Mouse (Mus musculus): ENCODE measurements around the gene Mttp.

Mttp gene

DNA sequence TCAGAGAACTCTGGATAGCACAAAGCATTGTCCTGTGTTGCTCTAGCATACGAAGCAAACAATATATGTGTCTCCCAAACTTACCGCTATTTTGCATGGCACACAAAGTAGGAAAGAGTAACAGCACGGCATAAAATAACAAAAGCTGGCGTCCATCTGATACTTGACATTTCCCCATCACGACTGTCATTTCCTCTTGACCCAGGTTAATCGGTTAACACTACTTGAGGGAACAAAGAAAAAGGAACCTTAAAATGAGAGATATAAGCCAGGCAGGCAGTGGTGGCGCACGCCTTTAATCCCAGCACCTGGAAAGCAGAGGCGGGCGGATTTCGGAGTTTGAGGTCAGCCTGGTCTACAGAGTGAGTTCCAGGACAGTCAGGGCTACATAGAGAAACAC is 10.9 kb downstream of the Mttp start:
- DNase-seq = no peak

DNA sequence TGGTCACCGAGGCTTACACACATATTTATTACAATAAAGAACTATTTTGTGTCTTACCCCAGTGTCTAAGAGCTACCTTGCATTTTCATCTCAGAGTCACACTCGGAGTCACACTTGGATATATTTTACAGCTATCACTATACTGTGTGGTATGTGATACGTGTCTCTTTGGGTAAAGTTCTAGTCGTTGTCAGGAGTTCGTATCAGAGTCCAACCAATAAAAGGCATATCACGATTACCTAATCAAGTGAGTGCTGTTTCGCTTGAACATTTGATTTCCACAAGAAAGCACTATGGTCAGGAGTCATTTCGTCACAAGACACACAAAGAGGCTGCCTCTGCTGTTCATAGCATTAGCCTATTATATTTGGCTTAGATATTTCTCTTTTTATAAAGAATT is 11.3 kb downstream of the Mttp start:
- no peak for DNase-seq

DNA sequence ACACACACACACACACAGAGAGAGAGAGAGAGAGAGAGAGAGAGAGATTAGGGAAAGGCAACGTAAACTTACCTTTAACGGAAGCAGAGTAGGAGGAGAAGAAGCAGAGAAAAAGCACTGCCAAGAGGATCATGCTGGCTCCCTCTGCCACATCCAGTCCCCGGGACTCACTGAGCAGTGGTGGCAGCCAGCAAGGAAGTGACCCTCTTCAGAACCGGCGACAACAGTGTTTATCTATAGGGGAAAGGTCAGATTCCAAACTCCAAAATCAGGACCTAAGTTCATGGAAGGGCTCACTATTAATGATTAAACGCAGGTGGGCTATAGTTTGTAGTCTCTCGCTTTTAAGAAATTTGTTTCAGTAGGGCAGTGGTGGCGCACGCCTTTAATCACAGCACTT is 13.6 kb downstream of the Mttp start:
- no peak for DNase-seq

- no peak for DNase-seq
Observed at GRCm38 (mm10) chr3:138130692-138131091, 14.1 kb downstream of the Mttp start.

DNA sequence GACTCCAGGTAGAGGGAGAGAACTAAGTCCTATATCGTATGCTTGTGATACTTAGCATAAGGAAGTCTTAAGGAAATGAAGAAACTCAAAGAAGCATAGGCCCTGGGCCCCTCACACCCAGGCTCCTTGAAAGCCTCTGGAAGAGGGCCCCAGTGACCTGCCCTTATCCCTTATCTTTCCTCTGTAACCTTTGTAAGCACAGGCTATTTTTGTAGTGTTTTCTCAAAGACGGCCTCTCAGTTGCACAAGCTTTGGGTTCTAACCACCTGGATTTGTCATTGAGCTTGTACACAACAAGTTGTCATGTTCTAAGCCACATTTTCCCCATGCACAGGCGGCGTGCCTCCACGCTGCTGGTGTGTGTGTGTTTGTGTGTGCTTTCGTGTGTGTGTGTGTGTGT is 15.7 kb downstream of the Mttp start:
- no peak for DNase-seq

DNA sequence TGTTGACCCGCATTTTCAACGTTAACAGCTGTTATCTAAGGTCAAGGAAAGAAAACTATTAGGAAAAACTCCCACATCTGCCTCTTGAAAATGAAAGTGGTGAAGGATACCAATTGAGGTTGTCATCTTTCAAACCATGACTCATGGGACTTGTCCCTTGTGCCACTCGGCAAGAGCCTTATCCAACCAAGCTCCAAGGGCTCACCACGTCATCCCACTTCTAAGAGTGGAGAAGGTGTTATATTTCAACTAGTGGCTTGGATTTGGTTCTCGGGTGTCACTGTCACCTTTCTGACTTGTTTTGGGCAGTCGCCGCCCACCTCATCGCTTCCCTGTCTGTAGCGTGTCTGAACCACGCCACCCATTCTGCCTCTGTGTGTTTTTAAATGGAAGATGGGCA is 20.9 kb downstream of the Mttp start:
- no peak for DNase-seq

- no peak for DNase-seq
Observed at GRCm38 (mm10) chr3:138121461-138121860, 23.3 kb downstream of the Mttp start.

GRCm38 (mm10) chr3:138119444-138120105 is 25.2 kb downstream of the Mttp start:
- no peak for DNase-seq

GRCm38 (mm10) chr3:138118831-138119230 is 25.9 kb downstream of the Mttp start:
- DNase-seq = no peak

DNA sequence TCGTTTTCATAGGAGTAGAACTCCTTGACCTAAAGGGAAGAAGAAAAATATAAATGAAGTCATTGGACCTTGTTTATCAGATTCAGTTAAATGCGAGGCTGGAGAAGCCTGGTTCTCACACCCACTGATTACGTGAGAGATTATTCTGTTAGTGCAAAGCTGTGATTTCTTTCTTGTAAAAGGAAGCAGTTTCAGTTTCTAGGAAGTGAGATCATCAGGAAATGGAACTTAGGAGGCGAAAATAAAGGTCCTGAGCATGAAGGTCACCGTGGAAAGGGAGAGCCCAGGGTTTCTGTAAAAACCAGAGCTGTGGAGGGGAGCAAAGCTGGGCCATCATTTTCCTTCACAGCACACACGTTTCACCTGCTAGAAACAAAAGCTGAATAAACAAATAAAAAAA is 26.4 kb downstream of the Mttp start:
- DNase-seq = no peak

DNA sequence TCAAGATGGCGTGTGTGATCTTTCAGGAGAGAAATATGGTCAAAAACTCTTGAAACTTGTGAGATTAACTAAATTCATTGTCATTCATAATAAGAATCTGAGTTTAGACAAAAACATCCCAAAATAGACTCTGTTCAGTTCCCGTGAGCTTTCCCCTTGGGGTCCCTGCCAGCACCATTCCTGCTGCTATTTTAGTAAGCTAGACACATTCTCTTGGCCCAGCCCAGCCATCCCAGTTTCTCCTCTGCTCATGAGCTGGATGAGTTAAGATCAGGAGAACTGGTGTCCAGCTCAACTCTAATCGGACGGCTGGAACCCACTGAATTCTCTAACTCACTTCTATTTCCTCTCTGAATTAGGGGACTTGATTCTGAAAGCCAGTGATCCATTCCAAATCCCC is 27.9 kb downstream of the Mttp start:
- DNase-seq = no peak

DNA sequence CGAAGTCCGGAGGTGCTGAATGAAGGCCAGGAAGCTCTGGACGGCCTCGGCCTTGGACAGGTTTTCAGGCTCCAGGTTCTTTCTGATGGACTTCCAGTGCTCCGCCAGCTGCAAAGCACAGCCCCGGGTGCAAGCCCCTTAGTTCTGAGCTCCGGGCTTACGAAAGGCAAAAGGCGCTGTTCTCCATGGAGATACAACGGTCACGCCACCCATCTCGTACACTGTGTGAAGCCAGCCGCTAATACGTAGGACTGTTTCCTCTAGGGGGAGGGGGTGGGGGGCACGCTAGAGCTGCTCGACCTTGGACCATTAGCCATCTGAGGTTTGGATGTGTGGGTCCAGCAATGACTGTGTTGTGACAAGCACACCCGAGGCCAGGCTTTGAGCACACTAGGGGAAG is 30.7 kb downstream of the Mttp start:
- no peak for DNase-seq

DNA sequence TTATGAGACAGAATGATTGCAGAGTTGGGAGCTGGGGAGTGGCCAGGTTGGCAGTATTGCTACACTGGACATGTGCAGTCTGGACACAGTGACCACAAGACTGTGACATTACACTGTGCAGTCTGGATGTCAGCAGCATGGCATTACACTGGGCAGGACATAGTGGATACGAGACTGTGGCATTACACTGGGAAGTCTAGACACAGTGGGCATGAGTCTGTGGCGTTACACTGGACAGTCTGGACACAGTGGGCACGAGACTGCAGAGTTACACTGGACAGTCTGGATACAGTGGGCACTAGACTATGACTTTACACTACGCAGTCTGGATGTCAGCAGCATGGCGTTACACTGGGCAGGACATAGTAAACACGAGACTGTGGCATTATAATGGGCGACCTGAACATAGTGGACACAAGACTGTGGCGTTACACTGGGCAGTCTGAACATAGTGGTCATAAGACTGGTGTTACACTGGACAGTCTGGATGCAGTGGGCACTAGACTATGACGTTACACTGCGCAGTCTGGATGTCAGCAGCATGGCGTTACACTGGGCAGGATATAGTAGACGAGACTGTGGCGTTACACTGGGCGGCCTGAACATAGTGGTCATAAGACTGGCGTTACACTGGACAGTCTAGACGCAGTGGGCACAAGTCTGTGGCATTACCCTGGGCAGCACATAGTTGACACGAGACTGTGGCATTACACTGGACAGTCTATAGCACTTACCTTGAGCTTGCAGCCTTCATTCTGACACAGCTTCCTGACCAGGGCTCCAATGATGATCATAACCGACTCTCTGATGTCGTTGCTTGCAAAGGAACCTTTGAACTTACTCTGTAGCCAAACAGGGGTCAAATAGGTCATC is 33.6 kb downstream of the Mttp start:
- no peak for DNase-seq

- DNase-seq = no peak
Observed at GRCm38 (mm10) chr3:138106887-138107286, 37.9 kb downstream of the Mttp start.

- no peak for DNase-seq
Observed at GRCm38 (mm10) chr3:138105056-138105455, 39.7 kb downstream of the Mttp start.

DNA sequence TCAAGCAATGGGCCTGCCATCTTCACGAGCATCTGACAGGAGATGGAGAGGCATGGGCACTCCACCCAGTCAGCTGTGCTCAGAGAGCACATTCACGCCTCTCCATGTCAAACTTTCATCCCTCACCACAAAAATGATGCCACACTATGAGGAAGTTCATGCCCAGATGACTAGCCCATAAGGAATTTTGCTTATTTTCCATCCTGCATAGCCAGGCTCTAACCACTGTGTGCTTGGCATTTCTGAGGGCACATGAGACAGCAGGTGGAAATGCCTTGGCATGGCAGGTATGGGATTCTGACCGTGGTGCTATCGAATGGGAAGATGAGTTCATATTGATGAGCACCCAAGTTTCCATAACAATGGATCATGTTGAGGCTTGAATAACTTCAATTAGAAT is 41.1 kb downstream of the Mttp start:
- no peak for DNase-seq

GRCm38 (mm10) chr3:138101936-138102335 is 42.8 kb downstream of the Mttp start:
- DNase-seq = no peak

DNA sequence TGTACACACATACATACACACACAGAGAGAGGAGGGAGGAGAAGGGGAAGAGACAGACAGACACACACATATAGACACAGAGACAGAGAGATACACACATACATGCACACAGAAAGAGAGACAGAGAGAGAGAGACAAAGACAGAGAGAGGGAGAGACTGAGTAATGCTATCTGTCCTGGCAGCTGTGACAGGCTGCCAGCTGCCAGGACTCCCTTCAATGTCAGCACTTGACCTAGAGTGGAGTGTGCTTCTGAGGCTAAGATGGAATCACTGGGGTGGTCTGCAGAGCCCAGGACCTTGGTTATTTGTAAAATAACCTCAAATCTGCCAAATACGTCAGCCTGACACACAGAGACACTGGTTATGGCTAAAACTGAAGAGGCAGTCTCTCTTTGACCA is 47.0 kb downstream of the Mttp start:
- no peak for DNase-seq

DNA sequence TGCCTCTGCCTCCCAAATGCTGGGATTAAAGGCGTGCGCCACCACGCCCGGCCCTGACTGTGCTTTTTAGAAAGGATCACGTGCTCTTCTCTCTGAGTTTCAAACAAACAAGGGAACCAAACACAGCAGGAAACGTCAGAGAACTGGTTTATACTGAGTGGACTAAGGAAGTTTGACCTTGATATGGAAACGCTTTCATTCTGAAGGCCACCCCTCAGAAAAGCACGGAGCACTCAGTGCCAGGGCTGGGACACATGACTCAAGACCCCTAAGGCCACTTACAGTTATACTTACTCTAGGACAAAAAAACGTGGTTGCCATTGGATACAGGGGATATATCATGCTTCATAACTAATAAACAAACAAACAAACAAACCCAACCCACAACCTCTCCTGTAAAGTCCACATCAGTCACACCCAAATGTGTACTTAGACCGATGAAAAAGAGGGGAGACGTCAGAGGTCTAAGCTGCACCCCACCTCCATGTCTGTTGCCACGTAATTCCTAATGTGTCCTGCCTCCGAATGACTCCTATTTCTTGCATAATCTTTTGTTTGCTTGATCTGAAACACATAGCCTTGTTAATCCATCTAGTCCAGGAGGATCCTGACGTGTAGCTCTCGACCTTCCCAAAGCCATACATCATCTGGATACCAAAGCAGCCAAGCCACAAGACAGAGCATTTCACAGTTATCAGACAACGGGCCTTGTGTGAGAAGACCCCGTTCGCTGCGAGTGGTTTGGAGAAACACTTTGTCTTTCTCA is 48.3 kb downstream of the Mttp start:
- DNase-seq = no peak

DNA sequence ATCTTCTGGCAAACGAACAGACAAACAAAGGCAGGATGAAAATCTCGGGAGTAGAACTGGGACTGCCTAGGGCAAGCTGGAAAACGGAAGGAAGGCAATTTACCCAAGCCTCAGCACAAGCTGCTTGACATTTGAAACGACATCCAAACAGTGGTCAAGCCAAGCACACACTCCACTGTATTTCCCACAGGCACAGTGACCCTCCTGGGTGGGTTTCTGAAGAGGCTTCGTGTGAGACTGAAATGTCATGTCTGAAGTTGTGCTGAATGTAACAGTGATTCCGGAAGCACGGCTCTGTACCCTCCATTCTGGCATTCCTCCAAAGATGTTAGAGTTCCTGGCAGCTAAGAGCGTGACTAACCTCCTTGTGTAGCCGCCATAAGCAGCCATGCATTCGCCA is 49.0 kb downstream of the Mttp start:
- DNase-seq = peak; percentile 11 to 20

- DNase-seq = no peak
Observed at GRCm38 (mm10) chr3:138095301-138095700, 49.5 kb downstream of the Mttp start.

DNA sequence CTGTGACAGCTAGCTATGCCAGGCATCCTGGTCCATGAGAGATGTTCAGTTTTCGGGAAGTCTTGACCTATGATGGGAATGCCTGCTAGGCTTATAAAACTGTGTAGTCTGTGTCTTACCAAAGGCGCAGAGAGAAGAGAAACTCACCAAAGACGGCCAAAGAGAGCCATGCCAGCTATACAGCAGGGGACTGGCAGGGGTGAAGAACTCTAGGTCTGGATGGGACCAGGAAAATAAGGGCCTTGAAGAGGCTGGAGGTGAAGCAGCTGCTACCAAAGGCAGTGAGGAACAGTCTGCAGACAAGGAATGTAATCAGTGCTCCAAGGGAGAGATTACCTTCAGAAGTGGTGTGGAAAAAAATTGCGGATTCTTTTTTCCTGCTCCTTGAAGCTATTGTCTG is 60.9 kb downstream of the Mttp start:
- no peak for DNase-seq

DNA sequence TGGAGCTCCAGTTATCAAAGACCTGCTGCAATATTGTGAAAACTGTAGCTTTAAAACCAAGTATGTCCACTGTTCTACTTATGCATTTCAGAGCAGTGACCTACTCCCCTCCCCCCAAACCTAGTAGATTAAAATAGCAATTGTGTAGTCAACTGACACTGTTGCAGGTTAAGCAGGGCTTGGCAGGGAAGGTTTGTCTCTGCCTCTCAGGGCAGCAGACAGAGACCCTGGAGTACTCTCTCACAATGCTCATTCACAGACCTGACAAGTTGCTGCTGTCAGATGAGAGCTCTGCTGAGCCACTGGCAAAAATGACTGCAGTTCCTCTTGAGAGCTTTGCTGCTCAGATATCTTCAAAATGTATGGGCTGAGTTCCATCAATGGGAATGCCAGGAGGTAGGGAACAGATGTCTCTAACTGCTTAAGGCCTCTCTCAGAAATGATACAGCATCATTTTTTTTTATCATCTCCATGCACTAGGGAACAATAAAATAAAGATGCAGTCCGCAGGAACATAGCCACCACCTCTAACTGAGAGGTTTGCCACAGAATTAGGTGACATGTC is 61.6 kb downstream of the Mttp start:
- peak; percentile 35 to 41 for DNase-seq

All from cerebellum, adult 18-20 months (tissue).